Mouse (Mus musculus): ENCODE measurements around the gene Gm21719.
"Not testable (repeated sequence)": the region's sequence is repeated elsewhere in the genome, so short reads cannot be mapped to it uniquely, and the experiment has no call there.

Gene Gm21719

GRCm38 (mm10) chrY:6682772-6683171 is at the start of gene Gm21719:
Gm21719 (minus strand) TSS chrY:6682872.
- not testable (repeated sequence) for DNase-seq

Data from heart, adult 11 months (tissue).